Mouse (Mus musculus) limb, embryonic 14.5 days (tissue): ENCODE measurements at regions not wholly inside any gene's neighbourhood (a gene's known extent, or its start where the extent isn't known, plus 50 kb on each side); places are given as distances from the start of the nearest gene placed in this dataset.

Source experiments
- ATAC-seq: fragments of 200-750 bp; cut with Nextera tagmentation; 2 replicates; pipeline ENCODE4 v1.8.0; 2017; ENCODE audit warnings: low read depth, moderate number of reproducible peaks, moderate TSS enrichment; ENCODE audit not compliant: low FRiP score
- DNase-seq: peaks from one replicate; pipeline ENCODE4 v3.0.0-alpha.2; 2015; ENCODE audit warnings: low spot score
- H3K27ac ChIP-seq: fragments of 300-500 bp; sonication (generic); replicated peaks from 2 replicates; pipeline ENCODE4 v1.5.1; 2014; ENCODE audit warnings: low read depth, mild to moderate bottlenecking, low read length, moderate library complexity, mixed read lengths
- H3K27me3 ChIP-seq: fragments of 300-500 bp; sonication (generic); 2 replicates; pipeline ENCODE4 v1.6.1; 2014; ENCODE audit warnings: low read length, mixed read lengths; ENCODE audit not compliant: control insufficient read depth, insufficient read depth
- H3K36me3 ChIP-seq: fragments of 300-500 bp; sonication (generic); 2 replicates; pipeline ENCODE4 v1.6.1; 2014; ENCODE audit warnings: mild to moderate bottlenecking, low read length, moderate library complexity, mixed read lengths; ENCODE audit not compliant: control insufficient read depth, insufficient read depth
- H3K4me1 ChIP-seq: fragments of 300-500 bp; sonication (generic); 2 replicates; pipeline ENCODE4 v1.6.1; 2014; ENCODE audit warnings: antibody characterized with exemption, low read length, mixed read lengths; ENCODE audit not compliant: control insufficient read depth, insufficient read depth
- H3K4me2 ChIP-seq: fragments of 300-500 bp; sonication (generic); replicated peaks from 2 replicates; pipeline ENCODE4 v1.6.1; 2014; ENCODE audit warnings: low read depth, mild to moderate bottlenecking, low read length, moderate library complexity; ENCODE audit not compliant: severe bottlenecking
- H3K4me3 ChIP-seq: fragments of 300-500 bp; sonication (generic); replicated peaks from 2 replicates; pipeline ENCODE4 v1.5.1; 2014; ENCODE audit warnings: low read length
- H3K9ac ChIP-seq: fragments of 300-500 bp; sonication (generic); 2 replicates; pipeline ENCODE4 v1.6.1; 2014; ENCODE audit warnings: mild to moderate bottlenecking, low read depth, low read length, moderate library complexity; ENCODE audit not compliant: severe bottlenecking
- H3K9me3 ChIP-seq: fragments of 300-500 bp; sonication (generic); 2 replicates; pipeline ENCODE4 v1.6.1; 2016; ENCODE audit warnings: low read length; ENCODE audit not compliant: control insufficient read depth
- POLR2A ChIP-seq: fragments of 200-500 bp; IDR thresholded peaks from 2 replicates; pipeline ENCODE4 v1.8.0; 2012; ENCODE audit warnings: inconsistent platforms, mild to moderate bottlenecking, moderate library complexity, borderline replicate concordance; ENCODE audit not compliant: insufficient read depth, insufficient read length; ENCODE audit errors: extremely low read depth
- WGBS: fragments of 180-500 bp; shearing (Covaris S2); extraction: QIAGEN DNeasy Blood & Tissue Kit; methylation state at CpG from one replicate; pipeline ENCODE4 v1.1.7; 2014; 5-methylcytosine and 5-hydroxymethylcytosine counted together

- DNase-seq: no peak
- no peak for ATAC-seq
- no peaks in the 10 kb centered on the region for H3K9me3 ChIP-seq
- no peak overlapping the region for H3K4me3 ChIP-seq
- H3K4me2 ChIP-seq: no peak overlapping the region
- no peak overlapping the region for H3K9ac ChIP-seq
- TF ChIP-seq POLR2A: no peak
- no peaks in the 10 kb centered on the region for H3K27me3 ChIP-seq
- WGBS: 66% methylated on average over 13 of the region's 13 CpGs
- peak overlapping the region; percentile 70 for H3K27ac ChIP-seq
- no peaks in the 10 kb centered on the region for H3K36me3 ChIP-seq
- peaks cover 52% of the 10 kb centered on the region for H3K4me1 ChIP-seq
Observed at GRCm38 (mm10) chr14:25044106-25044505, 414.9 kb upstream of the Zmiz1 start.

DNA sequence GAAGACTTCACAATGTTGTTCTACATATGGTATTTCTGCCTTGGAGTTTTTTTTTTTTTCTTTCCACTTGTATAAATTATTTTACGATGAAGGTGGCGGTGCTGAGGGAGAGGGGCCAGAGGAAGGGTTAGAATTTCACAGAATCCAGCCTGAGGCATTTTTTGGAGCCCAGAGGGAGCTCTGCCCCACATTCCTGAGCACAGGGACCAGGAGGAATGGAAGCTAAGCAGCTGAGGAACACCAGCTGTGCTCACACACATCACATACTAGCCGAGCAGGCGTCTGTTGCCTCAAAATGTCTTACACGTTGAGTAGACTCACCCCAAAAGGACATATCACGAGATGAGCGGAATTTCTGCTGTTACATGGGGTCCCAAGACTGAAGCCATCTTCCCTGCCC lies 414.1 kb upstream of the Zmiz1 start:
- 14% methylated on average over 7 of the region's 7 CpGs for WGBS
- ATAC-seq (peak; percentile 85), DNase-seq (peak; percentile 86)
- Histone ChIP-seq H3K9ac (no peak overlapping the region), H3K4me3 (no peak overlapping the region), H3K4me2 (no peak overlapping the region), H3K36me3 (no peaks in the 10 kb centered on the region), H3K4me1 (peaks cover 52% of the 10 kb centered on the region), H3K9me3 (no peaks in the 10 kb centered on the region), H3K27ac (peak overlapping the region; percentile 70), H3K27me3 (no peaks in the 10 kb centered on the region)
- no peak for TF ChIP-seq POLR2A

- H3K9ac ChIP-seq: no peak overlapping the region
- no peak for TF ChIP-seq POLR2A
- DNase-seq (no peak), ATAC-seq (no peak)
- H3K4me3 ChIP-seq: no peak overlapping the region
- H3K27me3 ChIP-seq: no peaks in the 10 kb centered on the region
- H3K4me2 ChIP-seq: no peak overlapping the region
- no peak overlapping the region for H3K27ac ChIP-seq
- H3K9me3 ChIP-seq: no peaks in the 10 kb centered on the region
- peaks cover 26% of the 10 kb centered on the region for H3K4me1 ChIP-seq
- no peaks in the 10 kb centered on the region for H3K36me3 ChIP-seq
- WGBS: 49% methylated on average over 12 of the region's 12 CpGs
Observed at GRCm38 (mm10) chr14:25050674-25051251, 408.2 kb upstream of the Zmiz1 start.

- H3K36me3 ChIP-seq: no peaks in the 10 kb centered on the region
- DNase-seq: no peak
- no peak overlapping the region for H3K4me2 ChIP-seq
- peak; percentile 53; the same call in 1 of the 2 replicates for ATAC-seq
- H3K27ac ChIP-seq: peak overlapping the region; percentile 69
- no peak overlapping the region for H3K4me3 ChIP-seq
- TF ChIP-seq POLR2A: no peak
- no peaks in the 10 kb centered on the region for H3K9me3 ChIP-seq
- no peaks in the 10 kb centered on the region for H3K27me3 ChIP-seq
- WGBS: 19% methylated on average over 9 of the region's 9 CpGs
- H3K9ac ChIP-seq: no peak overlapping the region
- peaks cover 21% of the 10 kb centered on the region for H3K4me1 ChIP-seq
Observed at GRCm38 (mm10) chr14:25052175-25052574, 406.8 kb upstream of the Zmiz1 start.

DNA sequence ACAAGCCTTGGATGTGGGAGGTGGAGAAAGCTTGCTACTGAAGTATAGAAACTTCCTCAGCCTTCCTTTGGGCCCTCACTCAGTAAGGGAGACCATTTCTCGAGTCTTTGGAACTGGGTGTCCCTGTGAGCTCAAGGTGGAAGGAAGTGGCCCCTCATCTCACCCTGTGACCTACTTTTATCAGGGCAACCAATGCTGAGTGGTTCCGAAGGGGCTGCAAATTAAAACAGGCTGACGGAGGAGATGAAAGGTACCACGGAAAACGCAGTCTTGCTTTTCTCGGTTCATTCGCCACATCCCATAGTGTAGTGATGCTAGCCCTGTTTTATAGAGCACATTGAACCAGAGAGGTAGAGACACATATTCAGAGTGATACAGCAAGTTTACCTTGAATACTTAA lies 399.6 kb upstream of the Zmiz1 start:
- no peak for TF ChIP-seq POLR2A
- Histone ChIP-seq H3K9me3 (no peaks in the 10 kb centered on the region), H3K27ac (no peak overlapping the region), H3K36me3 (no peaks in the 10 kb centered on the region), H3K4me1 (peaks cover 13% of the 10 kb centered on the region), H3K4me2 (no peak overlapping the region), H3K27me3 (no peaks in the 10 kb centered on the region), H3K4me3 (no peak overlapping the region), H3K9ac (no peak overlapping the region)
- ATAC-seq (no peak), DNase-seq (no peak)
- WGBS: 41% methylated on average over 7 of the region's 7 CpGs

GRCm38 (mm10) chr14:25060285-25060684 lies 398.7 kb upstream of the Zmiz1 start:
- no peak overlapping the region for H3K4me3 ChIP-seq
- ATAC-seq (no peak), DNase-seq (no peak)
- H3K9ac ChIP-seq: no peak overlapping the region
- TF ChIP-seq POLR2A: no peak
- no peak overlapping the region for H3K4me2 ChIP-seq
- H3K27me3 ChIP-seq: no peaks in the 10 kb centered on the region
- 89% methylated on average over 7 of the region's 7 CpGs for WGBS
- H3K27ac ChIP-seq: no peak overlapping the region
- peaks cover 22% of the 10 kb centered on the region for H3K4me1 ChIP-seq
- H3K9me3 ChIP-seq: no peaks in the 10 kb centered on the region
- H3K36me3 ChIP-seq: no peaks in the 10 kb centered on the region
